Mouse (Mus musculus) adrenal gland, postnatal 0 days (tissue): Measurements from ENCODE around the gene Krtap9-5. TPM values are rescaled to one million over a fixed set of nuclear protein-coding genes. Genes with fewer than 3 reads are reported as not detected.

Source experiments
- polyA plus RNA-seq: library from polyadenylated mRNA; unstranded; fragments of >200 nt; fragmentation: Nextera tagmentation; extraction: Ambion mirVana; gene quantifications from 2 replicates; pipeline ENCODE4 v1.2.1, GENCODE M21; 2015

Krtap9-5 gene
- polyA plus RNA-seq, result not detected in 2 replicates

DNA sequence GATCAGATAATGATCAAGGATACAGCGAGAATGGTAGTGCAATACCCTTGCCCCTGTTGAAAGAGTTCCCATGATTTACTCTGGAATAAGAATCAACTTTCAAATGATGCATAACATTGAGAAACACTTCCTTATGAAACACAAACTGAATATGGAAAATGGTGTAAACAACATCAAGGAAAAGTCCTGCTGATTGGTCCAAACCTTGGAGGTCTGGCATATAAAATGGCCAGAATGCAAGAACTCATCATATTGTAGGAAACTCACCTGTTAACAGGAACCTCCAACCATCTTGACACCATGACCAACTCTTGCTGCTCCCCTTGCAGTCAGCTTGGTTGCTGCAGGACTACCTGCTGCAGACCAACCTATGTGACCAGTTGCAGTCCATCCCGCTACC lies at the start of gene Krtap9-5:
TSS of gene Krtap9-5 (plus strand) at position 301 of the 400 bp plus-strand sequence.

DNA sequence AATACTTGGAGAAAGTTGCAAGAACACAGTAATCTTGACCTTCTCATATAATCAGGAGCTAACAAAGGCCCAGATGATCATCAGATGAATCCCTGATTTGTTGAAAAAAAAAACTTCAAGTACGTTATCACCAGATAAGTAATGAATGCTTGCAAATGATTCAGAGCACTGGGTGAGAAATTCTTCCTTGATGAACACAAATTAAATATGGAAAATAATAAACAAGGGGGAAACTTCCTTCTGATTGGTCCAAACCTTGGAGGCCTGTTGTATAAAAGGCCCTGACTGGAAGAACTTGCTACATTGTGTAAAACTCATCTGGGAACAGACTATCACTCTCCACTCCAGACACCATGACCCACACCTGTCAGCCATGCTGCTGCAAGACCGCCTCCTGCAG lies 40.7 kb upstream of the Krtap9-5 start, which contains the start of gene Krtap31-1:
TSS of gene Krtap31-1 (plus strand) at position 301 of the 400 bp plus-strand sequence.

DNA sequence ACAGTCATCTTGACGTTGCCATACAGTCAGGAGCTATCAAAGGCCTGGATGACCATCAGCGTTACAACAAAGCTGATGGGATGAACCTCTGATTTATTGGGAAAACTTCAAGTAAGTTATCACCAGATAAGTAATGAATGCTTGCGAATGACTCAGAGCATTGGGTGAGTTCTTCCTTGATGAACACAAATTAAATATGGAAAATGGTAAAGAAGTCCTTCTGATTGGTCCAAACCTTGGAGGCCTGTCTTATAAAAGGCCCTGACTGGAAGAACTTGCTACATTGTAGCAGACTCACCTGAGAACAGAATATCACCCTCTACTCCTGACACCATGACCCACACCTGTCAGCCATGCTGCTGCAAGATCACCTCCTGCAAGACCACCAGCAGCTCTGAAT lies 33.8 kb upstream of the Krtap9-5 start, which contains the start of gene Gm11565:
TSS of gene Gm11565 (plus strand) at position 301 of the 400 bp plus-strand sequence.

DNA sequence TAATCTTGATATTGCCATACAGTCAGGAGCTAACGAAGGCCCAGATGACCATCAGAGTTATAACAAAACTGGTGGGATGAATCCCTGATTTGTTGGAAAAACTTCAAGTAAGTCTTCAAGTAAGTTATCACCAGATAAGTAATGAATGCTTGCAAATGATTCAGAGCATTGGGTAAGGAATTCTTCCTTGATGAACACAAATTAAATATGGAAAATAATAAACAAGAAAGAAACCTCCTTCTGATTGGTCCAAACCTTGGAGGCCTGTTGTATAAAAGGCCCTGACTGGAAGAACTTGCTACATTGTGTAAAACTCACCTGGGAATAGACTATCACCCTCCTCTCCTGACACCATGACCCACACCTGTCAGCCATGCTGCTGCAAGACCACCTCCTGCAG lies 12.3 kb upstream of the Krtap9-5 start, which contains the start of gene Krtap31-2:
TSS of gene Krtap31-2 (plus strand) at position 301 of the 400 bp plus-strand sequence.

DNA sequence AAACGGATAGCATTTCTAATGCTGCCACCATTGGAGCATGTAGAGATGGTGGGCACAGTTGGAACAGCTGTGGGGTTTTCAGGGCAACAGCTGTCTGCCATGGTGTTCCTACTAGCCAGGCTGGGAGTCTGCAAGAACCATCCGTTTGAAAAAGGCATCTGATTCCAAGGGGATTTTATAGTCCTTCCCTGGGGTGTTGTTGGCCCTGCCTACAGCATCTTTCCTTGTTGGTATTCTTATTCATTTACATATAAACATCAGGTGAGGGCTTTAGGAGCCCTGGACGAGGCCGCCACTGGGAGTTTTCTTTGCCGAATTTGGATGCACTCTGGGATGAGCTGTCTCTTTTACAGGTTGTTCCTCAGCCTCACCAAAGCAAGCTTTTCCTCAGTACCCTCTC lies 30.7 kb downstream of the Krtap9-5 start, which contains the start of gene Krtap29-1:
TSS of gene Krtap29-1 (minus strand) at position 101 of the 400 bp plus-strand sequence.

DNA sequence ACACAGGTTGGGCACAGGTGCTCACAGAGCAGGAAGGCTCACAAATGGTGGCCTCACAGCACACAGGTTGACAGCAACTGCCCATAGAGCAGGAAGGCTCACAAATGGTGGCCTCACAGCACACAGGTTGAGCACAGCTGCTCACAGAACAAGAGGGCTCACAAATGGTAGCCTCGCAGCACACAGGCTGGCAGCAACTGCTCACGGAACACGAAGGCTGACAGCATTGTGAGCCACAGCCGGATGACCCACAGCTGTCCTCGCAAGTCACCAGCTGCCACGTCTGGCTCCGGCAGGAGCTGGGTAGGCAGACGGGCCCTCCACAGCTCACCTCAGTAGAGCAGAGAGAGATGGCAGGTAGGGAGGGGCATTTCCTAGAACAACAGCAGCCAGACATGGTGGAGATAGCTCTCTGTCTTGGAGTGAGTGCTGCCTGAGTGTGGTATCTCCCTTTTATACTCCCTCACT lies 37.9 kb downstream of the Krtap9-5 start, which contains the start of gene Krtap16-1:
TSS of gene Krtap16-1 (minus strand) at position 418 of the 468 bp plus-strand sequence.

DNA sequence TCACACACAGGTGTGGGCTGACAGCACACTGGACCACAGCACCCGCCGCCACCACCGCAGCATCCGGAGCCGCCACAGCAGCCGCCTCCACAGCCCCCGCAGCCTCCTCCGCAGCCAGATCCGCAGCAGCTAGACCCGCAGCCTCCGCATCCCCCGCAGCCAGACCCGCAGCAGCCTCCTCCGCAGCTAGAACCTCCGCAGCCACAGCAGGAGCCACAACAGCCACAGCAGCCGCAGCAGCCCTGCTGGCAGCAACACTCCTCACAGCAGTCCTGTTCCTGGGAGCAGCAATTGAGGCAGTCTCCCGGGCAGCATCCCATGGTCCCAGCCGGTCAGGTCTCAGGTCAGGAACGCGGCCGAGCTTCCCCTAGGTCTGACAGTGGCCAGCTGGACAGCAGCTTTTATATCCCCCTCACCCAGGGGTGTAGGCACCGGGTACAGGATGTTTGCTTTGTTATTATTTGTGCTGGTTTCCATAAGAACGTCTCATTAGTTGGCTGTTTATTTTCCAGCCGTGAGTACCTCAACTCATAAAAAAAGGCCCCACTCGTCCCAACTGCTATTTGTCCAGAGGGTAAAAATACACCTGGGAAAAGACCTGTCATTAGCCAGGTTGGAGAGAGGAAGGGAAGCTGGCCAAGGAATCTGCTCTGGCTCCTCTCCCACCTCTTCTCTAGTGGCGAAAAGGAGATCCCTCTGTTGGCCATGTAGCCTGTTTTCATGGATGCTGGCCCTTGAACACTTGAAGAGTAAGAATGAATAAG lies 45.5 kb downstream of the Krtap9-5 start, which contains the start of gene Krtap17-1:
TSS of gene Krtap17-1 (minus strand) at position 375 of the 764 bp plus-strand sequence.

Other genes starting within 250 kb of the Krtap9-5 start
- gene Gm14180, start 214.2 kb upstream of the Krtap9-5 start, polyA plus RNA-seq, result not detected in 2 replicates
- not detected in 2 replicates for gene Gm11595, start 175.6 kb upstream of the Krtap9-5 start, polyA plus RNA-seq
- not detected in 2 replicates for gene Krtap4-8, start 167.8 kb upstream of the Krtap9-5 start, polyA plus RNA-seq
- not detected in 2 replicates for gene Krtap4-9, start 163.3 kb upstream of the Krtap9-5 start, polyA plus RNA-seq
- not detected in 2 replicates for gene Gm11596, start 155.0 kb upstream of the Krtap9-5 start, polyA plus RNA-seq
- gene Gm11569, start 149.5 kb upstream of the Krtap9-5 start, polyA plus RNA-seq, result not detected in 2 replicates
- not detected in 2 replicates for gene Gm11554, start 144.0 kb upstream of the Krtap9-5 start, polyA plus RNA-seq
- not detected in 2 replicates for gene Krtap4-13, start 138.6 kb upstream of the Krtap9-5 start, polyA plus RNA-seq
- not detected in 2 replicates for gene Gm11564, start 132.8 kb upstream of the Krtap9-5 start, polyA plus RNA-seq
- gene 2300003K06Rik, start 110.4 kb upstream of the Krtap9-5 start, polyA plus RNA-seq, result not detected in 2 replicates
- not detected in 2 replicates for gene Krtap4-16, start 96.9 kb upstream of the Krtap9-5 start, polyA plus RNA-seq
- gene Gm11568, start 90.6 kb upstream of the Krtap9-5 start, polyA plus RNA-seq, result not detected in 2 replicates
- gene Gm11559, start 84.0 kb upstream of the Krtap9-5 start, polyA plus RNA-seq, result not detected in 2 replicates
- gene Krtap9-1, start 75.1 kb upstream of the Krtap9-5 start, polyA plus RNA-seq, result not detected in 2 replicates
- not detected in 2 replicates for gene Gm11567, start 69.3 kb upstream of the Krtap9-5 start, polyA plus RNA-seq
- not detected in 2 replicates for gene Krtap31-1, start 40.6 kb upstream of the Krtap9-5 start, polyA plus RNA-seq
- not detected in 2 replicates for gene Gm11565, start 33.7 kb upstream of the Krtap9-5 start, polyA plus RNA-seq
- not detected in 2 replicates for gene Krtap31-2, start 12.2 kb upstream of the Krtap9-5 start, polyA plus RNA-seq
- not detected in 2 replicates for gene Krtap29-1, start 30.6 kb downstream of the Krtap9-5 start, polyA plus RNA-seq
- not detected in 2 replicates for gene Krtap16-1, start 38.1 kb downstream of the Krtap9-5 start, polyA plus RNA-seq
- not detected in 2 replicates for gene Krtap17-1, start 45.5 kb downstream of the Krtap9-5 start, polyA plus RNA-seq
- gene Krt33a, start 67.7 kb downstream of the Krtap9-5 start, polyA plus RNA-seq, result not detected in 2 replicates
- not detected in 2 replicates for gene Krt33b, start 81.4 kb downstream of the Krtap9-5 start, polyA plus RNA-seq
- not detected in 2 replicates for gene Krt34, start 93.1 kb downstream of the Krtap9-5 start, polyA plus RNA-seq
- not detected in 2 replicates for gene Krt31, start 102.1 kb downstream of the Krtap9-5 start, polyA plus RNA-seq
- not detected in 2 replicates for gene Krt32, start 139.8 kb downstream of the Krtap9-5 start, polyA plus RNA-seq
- not detected in 2 replicates for gene Krt35, start 147.8 kb downstream of the Krtap9-5 start, polyA plus RNA-seq
- 0.12 and 0.14 TPM in 2 replicates for gene Krt36, start 157.2 kb downstream of the Krtap9-5 start, polyA plus RNA-seq
- 0.33 and 5.9 TPM in 2 replicates for gene Krt13, start 173.1 kb downstream of the Krtap9-5 start, polyA plus RNA-seq
- 0.66 and 2.0 TPM in 2 replicates for gene Krt15, start 187.5 kb downstream of the Krtap9-5 start, polyA plus RNA-seq
- gene Krt19, start 200.2 kb downstream of the Krtap9-5 start, polyA plus RNA-seq, result 37.9 and 40.8 TPM in 2 replicates
- 0.08 TPM in 1 of 2 replicates, not detected in the other for gene Krt9, start 244.8 kb downstream of the Krtap9-5 start, polyA plus RNA-seq